Mouse (Mus musculus): ENCODE measurements around the gene Gaa. TPM values are rescaled to one million over a fixed set of nuclear protein-coding genes. Genes with fewer than 3 reads are reported as not detected.
"Not testable (repeated sequence)": the region's sequence is repeated elsewhere in the genome, so short reads cannot be mapped to it uniquely, and the experiment has no call there.

Gaa gene
- polyA plus RNA-seq, 1 experiment from 2014 or later, result 263 TPM

GRCm38 (mm10) chr11:119250998-119251397, 16.7 kb upstream of the Gaa start:
- no peaks in the 10 kb centered on the region for H3K27me3 ChIP-seq
- in situ Hi-C loops (cut with MboI; ENCODE audit: low pct_unique_long_range_greater_than_20kb), result no loop called here
- ChIA-PET POLR2A (no interaction called here), CTCF (interaction anchor here (1.0 kb wide), 1 partner anchor 44 kb away, joined by 3 read pairs; no protein-coding TSS in a partner anchor)
- TF ChIP-seq CTCF (IDR thresholded peaks at IDR 0.05), result no peak
- DNase-seq (ENCODE audit: low read depth, low spot score) (no peak), ATAC-seq (no peak)

GRCm38 (mm10) chr11:119252854-119253541, 14.7 kb upstream of the Gaa start:
- ATAC-seq (no peak), DNase-seq (ENCODE audit: low read depth, low spot score) (no peak)
- in situ Hi-C loops (cut with MboI; ENCODE audit: low pct_unique_long_range_greater_than_20kb), result no loop called here
- POLR2A ChIA-PET, result no interaction called here
- CTCF ChIA-PET, result no interaction called here
- no peaks in the 10 kb centered on the region for H3K27me3 ChIP-seq
- no peak for TF ChIP-seq CTCF (IDR thresholded peaks at IDR 0.05)

- in situ Hi-C loops (cut with MboI; ENCODE audit: low pct_unique_long_range_greater_than_20kb); DNase-seq (ENCODE audit: low read depth, low spot score); ATAC-seq; H3K27me3 ChIP-seq; POLR2A ChIA-PET: not testable (repeated sequence)
- CTCF ChIA-PET, result interaction anchor here (1.6 kb wide), 1 partner anchor 11 kb away, joined by 4 read pairs; the partner anchor contains the start of gene Gaa
Measured at GRCm38 (mm10) chr11:119256557-119256956, 11.1 kb upstream of the Gaa start.

- TF ChIP-seq CTCF (IDR thresholded peaks at IDR 0.05), result no peak
- DNase-seq (ENCODE audit: low read depth, low spot score), result no peak
- POLR2A ChIA-PET, result interaction anchor here (0.7 kb wide), 1 partner anchor 1617 kb away, joined by 3 read pairs; no protein-coding TSS in a partner anchor
Measured at GRCm38 (mm10) chr11:119258216-119258571, 9.5 kb upstream of the Gaa start.

GRCm38 (mm10) chr11:119258572-119259322, 8.9 kb upstream of the Gaa start:
- ATAC-seq, result no peak

More at GRCm38 (mm10) chr11:119258216-119258571, 9.5 kb upstream of the Gaa start:
- peaks cover 7% of the 10 kb centered on the region for H3K27me3 ChIP-seq
- CTCF ChIA-PET, result no interaction called here
- no peak for ATAC-seq
- in situ Hi-C loops (cut with MboI; ENCODE audit: low pct_unique_long_range_greater_than_20kb), result no loop called here

GRCm38 (mm10) chr11:119259977-119260376, 7.7 kb upstream of the Gaa start:
- no peak for DNase-seq (ENCODE audit: low read depth, low spot score)
- CTCF ChIA-PET, result no interaction called here
- TF ChIP-seq CTCF (IDR thresholded peaks at IDR 0.05), result no peak
- H3K27me3 ChIP-seq, result peaks cover 7% of the 10 kb centered on the region
- POLR2A ChIA-PET, result no interaction called here
- in situ Hi-C loops (cut with MboI; ENCODE audit: low pct_unique_long_range_greater_than_20kb), result no loop called here
- ATAC-seq, result no peak

More at GRCm38 (mm10) chr11:119258572-119259322, 8.9 kb upstream of the Gaa start:
- POLR2A ChIA-PET, result interaction anchor here (0.7 kb wide), 2 partner anchors 28 to 1616 kb away, joined by 3 read pairs; no protein-coding TSS in a partner anchor
- CTCF ChIA-PET, result interaction anchor here (0.9 kb wide), 1 partner anchor 9 kb away, joined by 4 read pairs; no protein-coding TSS in a partner anchor
- DNase-seq (ENCODE audit: low read depth, low spot score), result no peak
- no peak for TF ChIP-seq CTCF (IDR thresholded peaks at IDR 0.05)
- in situ Hi-C loops (cut with MboI; ENCODE audit: low pct_unique_long_range_greater_than_20kb), result no loop called here
- peaks cover 7% of the 10 kb centered on the region for H3K27me3 ChIP-seq

- POLR2A ChIA-PET, result no interaction called here
- CTCF ChIA-PET, result no interaction called here
- TF ChIP-seq CTCF (IDR thresholded peaks at IDR 0.05), result no peak
- DNase-seq (ENCODE audit: low read depth, low spot score) (no peak), ATAC-seq (no peak)
- peaks cover 7% of the 10 kb centered on the region for H3K27me3 ChIP-seq
- in situ Hi-C loops (cut with MboI; ENCODE audit: low pct_unique_long_range_greater_than_20kb), result no loop called here
Measured at GRCm38 (mm10) chr11:119264413-119264812, 3.3 kb upstream of the Gaa start.

- DNase-seq (ENCODE audit: low read depth, low spot score) (no peak), ATAC-seq (no peak)
- POLR2A ChIA-PET, result no interaction called here
- in situ Hi-C loops (cut with MboI; ENCODE audit: low pct_unique_long_range_greater_than_20kb), result no loop called here
- CTCF ChIA-PET, result interaction anchor here (0.9 to 1.5 kb wide), 2 partner anchors 16 to 59 kb away, joined by 3 read pairs; no protein-coding TSS in a partner anchor
- no peak for TF ChIP-seq CTCF (IDR thresholded peaks at IDR 0.05)
- H3K27me3 ChIP-seq, result no peaks in the 10 kb centered on the region
Measured at GRCm38 (mm10) chr11:119265811-119266210, 1.9 kb upstream of the Gaa start.

- ChIA-PET POLR2A (interaction anchor here (1.0 kb wide), 1 partner anchor 18 kb away, joined by 3 read pairs; no protein-coding TSS in a partner anchor), CTCF (interaction anchor here (0.6 to 2.2 kb wide), 6 partner anchors 8 to 63 kb away, joined by 3 to 9 read pairs (median 4); no protein-coding TSS in a partner anchor)
- in situ Hi-C loops (cut with MboI; ENCODE audit: low pct_unique_long_range_greater_than_20kb), result no loop called here
- TF ChIP-seq CTCF (IDR thresholded peaks at IDR 0.05), result no peak
- no peak for DNase-seq (ENCODE audit: low read depth, low spot score)
- ATAC-seq, result no peak
- no peaks in the 10 kb centered on the region for H3K27me3 ChIP-seq
Measured at GRCm38 (mm10) chr11:119267241-119267674, 429 bp upstream of the Gaa start.

GRCm38 (mm10) chr11:119268557-119269195, 989 bp downstream of the Gaa start:
- no peak for TF ChIP-seq CTCF (IDR thresholded peaks at IDR 0.05)
- in situ Hi-C loops (cut with MboI; ENCODE audit: low pct_unique_long_range_greater_than_20kb), result no loop called here
- H3K27me3 ChIP-seq, result no peaks in the 10 kb centered on the region
- no peak for DNase-seq (ENCODE audit: low read depth, low spot score)
- ATAC-seq, result no peak
- ChIA-PET POLR2A (interaction anchor here (1.0 to 1.2 kb wide), 2 partner anchors 17 to 19 kb away, joined by 3 read pairs; no protein-coding TSS in a partner anchor), CTCF (interaction anchor here (0.9 to 2.2 kb wide), 5 partner anchors 7 to 54 kb away, joined by 3 to 9 read pairs (median 4); no protein-coding TSS in a partner anchor)

- POLR2A ChIA-PET, result interaction anchor here (0.6 to 1.0 kb wide), 3 partner anchors 14 to 27 kb away, joined by 3 read pairs; no protein-coding TSS in a partner anchor
- DNase-seq (ENCODE audit: low read depth, low spot score); in situ Hi-C loops (cut with MboI; ENCODE audit: low pct_unique_long_range_greater_than_20kb); H3K27me3 ChIP-seq; ATAC-seq: not testable (repeated sequence)
- CTCF ChIA-PET, result interaction anchor here (1.0 to 1.8 kb wide), 5 partner anchors 12 to 66 kb away, joined by 3 to 10 read pairs (median 5); no protein-coding TSS in a partner anchor
Measured at GRCm38 (mm10) chr11:119272492-119272891, 4.8 kb downstream of the Gaa start.

Measured in Patski (cell line).